Mouse (Mus musculus): ENCODE measurements around the gene Tpk1. TPM values are rescaled to one million over a fixed set of nuclear protein-coding genes. Genes with fewer than 3 reads are reported as not detected.

Gene Tpk1
- total RNA-seq, 2 experiments from 2014 or later, result 3.0 to 7.0 TPM

- peak; percentile 38; the same call in 1 of the 2 replicates for ATAC-seq (ENCODE audit: poor library complexity, severe bottlenecking)
Measured at GRCm38 (mm10) chr6:43642375-43642774, 23.7 kb downstream of the Tpk1 start.

GRCm38 (mm10) chr6:43640621-43641020 lies 25.5 kb downstream of the Tpk1 start:
- ATAC-seq (ENCODE audit: poor library complexity, severe bottlenecking), result 0 out of 2 replicates have a peak, but pooled peaks have one; percentile 17

GRCm38 (mm10) chr6:43638865-43639264 lies 27.2 kb downstream of the Tpk1 start:
- ATAC-seq (ENCODE audit: poor library complexity, severe bottlenecking), result no peak

DNA sequence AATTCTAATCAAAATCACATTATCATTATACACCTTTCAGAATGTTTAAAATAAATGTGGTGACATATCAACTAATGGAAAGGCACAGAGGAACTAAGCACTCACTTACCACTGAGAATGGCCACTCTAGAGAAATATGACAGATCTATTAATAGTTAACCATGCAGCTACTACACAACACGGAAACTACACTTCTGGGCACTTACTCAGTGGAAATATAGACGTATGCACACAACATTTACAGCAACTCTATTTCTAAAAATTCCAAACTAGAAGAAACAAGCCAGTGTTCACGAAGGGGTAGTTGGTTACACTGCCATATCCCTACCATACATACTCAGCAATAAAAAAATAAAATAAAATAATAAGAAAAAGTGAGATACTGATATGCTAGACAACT lies 28.0 kb downstream of the Tpk1 start:
- ATAC-seq (ENCODE audit: poor library complexity, severe bottlenecking), result no peak

GRCm38 (mm10) chr6:43636980-43637638 lies 29.0 kb downstream of the Tpk1 start:
- ATAC-seq (ENCODE audit: poor library complexity, severe bottlenecking), result peak; percentile 60

DNA sequence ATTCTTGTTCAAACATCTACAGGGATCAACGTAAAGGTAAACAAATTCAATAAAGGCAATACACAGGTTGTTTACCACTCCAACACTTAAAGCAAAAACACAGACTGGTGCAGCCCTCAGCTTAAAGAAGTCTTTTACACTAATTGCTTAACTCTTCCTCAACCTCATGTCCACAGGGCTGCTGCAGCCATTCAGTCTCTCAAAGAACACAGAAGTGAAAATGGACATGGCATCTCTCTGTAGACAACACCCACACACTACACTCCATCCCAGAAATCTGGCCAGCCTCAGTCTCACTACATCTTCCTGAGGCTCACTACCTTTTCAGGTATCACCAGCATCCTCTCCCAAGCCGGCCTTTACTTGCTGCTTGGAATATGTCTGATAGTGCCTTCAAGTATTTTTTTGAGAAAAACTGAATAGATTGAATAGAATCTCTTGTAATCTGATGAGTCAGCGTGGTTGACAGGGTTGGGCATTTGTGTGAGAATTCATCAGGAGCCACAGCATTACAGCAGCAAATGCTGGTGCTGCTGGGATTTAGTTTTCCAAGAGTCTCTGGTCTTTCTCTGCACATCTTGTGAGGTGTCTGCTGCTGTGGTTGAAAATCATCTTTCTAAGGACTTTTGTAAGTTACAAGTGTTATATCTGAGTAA lies 32.6 kb downstream of the Tpk1 start:
- peak; percentile 90 for ATAC-seq (ENCODE audit: poor library complexity, severe bottlenecking)

- no peak for ATAC-seq (ENCODE audit: poor library complexity, severe bottlenecking)
Measured at GRCm38 (mm10) chr6:43632871-43633270, 33.2 kb downstream of the Tpk1 start.

DNA sequence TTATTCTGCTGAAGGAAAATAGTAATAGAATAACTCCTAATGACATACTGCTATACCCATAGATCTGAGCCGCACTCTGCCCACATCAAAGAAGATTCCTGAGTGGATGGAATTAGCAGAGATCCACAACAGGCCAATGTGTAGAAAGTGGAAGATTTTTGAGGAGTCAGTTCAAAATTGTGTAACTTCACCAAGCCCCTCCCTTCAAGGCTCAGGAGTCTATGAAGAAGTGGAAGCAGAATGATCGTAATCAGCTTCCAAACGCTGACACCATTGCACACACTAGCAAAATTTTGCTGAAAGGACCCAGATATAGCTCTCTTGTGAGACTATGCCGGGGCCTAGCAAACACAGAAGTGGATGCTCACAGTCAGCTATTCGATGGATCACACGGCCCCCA lies 42.6 kb downstream of the Tpk1 start:
- ATAC-seq (ENCODE audit: poor library complexity, severe bottlenecking), result peak; percentile 88

- ATAC-seq (ENCODE audit: poor library complexity, severe bottlenecking), result peak; percentile 80
Measured at GRCm38 (mm10) chr6:43619258-43619657, 46.8 kb downstream of the Tpk1 start.

DNA sequence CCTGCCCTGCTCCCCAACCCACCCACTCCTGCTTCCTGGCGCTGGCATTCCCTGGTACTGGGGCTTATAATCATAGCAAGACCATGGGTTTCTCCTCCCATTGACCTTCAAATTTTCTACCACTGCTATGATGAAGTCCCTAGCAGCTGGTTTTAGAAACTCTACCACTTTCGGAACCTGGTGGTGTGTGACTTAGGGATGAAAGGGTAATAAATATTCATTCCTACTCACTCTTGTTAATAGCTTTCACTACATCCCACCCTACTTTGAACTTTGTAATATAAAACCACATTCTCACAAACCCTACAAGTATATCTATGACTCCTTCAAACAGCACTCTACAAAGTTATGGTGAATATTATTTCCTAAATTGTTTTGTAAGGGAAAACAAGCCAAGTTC lies 54.3 kb downstream of the Tpk1 start:
- no peak for ATAC-seq (ENCODE audit: poor library complexity, severe bottlenecking)

DNA sequence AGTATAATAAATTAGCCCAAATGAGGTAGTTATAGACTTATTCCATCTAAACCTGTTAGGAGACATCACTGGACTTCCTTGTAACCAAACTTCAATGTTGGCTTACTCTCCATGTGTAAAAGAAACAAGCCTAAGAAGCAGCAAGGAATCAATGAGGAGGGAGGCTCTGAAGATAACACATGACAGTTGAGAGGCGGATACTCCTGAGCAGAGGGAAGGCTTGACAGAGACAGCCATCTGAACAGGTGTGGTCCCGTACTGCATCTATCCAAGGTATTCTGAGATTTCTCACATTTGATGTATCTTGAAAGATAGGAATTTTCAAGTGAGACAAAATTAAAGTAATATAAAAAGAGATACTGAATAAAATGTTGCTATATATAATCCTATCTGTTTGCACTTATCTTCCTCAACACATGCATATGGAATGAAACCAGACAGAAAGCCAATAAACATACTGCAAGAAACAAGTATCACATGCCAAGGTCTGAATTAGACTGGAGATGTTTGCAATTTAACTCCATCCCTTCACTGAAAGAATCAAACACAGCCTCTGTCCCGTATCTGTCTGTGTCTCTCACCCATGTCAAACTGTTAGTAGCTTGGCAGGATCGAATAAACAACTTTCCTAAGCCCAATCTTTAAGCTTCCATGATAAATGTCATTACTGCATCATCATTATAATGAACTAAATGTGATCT lies 75.1 kb downstream of the Tpk1 start:
- no peak for ATAC-seq (ENCODE audit: poor library complexity, severe bottlenecking)

GRCm38 (mm10) chr6:43585274-43585673 lies 80.8 kb downstream of the Tpk1 start:
- ATAC-seq (ENCODE audit: poor library complexity, severe bottlenecking), result no peak

- ATAC-seq (ENCODE audit: poor library complexity, severe bottlenecking), result no peak
Measured at GRCm38 (mm10) chr6:43581809-43582208, 84.3 kb downstream of the Tpk1 start.

GRCm38 (mm10) chr6:43567885-43568284 lies 98.2 kb downstream of the Tpk1 start:
- ATAC-seq (ENCODE audit: poor library complexity, severe bottlenecking), result no peak

DNA sequence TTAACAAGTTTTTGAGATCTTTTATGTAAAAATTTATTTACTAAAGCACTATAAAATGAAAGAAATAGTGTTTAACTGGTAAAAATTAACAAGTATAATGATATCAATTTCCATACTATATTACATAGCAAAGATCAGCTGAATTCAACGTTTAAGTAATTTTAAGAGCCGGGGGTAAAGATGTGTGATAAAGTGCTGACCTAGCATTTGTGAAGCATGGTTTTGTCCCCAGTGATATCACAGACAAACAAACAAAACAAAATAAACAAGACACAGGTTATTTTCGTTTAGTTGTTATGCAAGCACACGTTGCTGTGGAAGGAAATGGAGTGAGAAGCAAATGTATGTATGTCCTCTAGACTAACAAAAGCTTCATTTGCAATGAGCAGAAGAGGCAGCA lies 103.6 kb downstream of the Tpk1 start:
- ATAC-seq (ENCODE audit: poor library complexity, severe bottlenecking), result no peak

DNA sequence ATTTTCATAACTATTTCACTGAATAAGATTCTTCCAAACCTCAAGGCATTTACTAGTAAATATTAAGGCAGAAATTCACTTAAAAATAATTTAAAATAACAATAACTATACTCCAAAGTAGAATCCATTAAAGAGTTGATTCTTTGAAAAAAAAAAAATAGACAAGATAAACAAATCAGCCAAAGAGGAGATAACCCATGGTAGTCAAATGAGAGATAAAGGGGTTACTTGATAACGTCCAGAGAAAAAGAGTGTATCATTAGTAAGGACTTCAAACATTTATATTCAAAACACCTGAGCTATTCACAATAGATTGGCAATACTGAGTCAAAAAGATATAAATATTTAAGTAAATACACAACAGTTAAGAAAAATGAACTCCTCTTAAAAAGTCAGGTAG lies 114.7 kb downstream of the Tpk1 start:
- no peak for ATAC-seq (ENCODE audit: poor library complexity, severe bottlenecking)

GRCm38 (mm10) chr6:43546537-43546936 lies 119.5 kb downstream of the Tpk1 start:
- ATAC-seq (ENCODE audit: poor library complexity, severe bottlenecking), result peak; percentile 86

- ATAC-seq (ENCODE audit: poor library complexity, severe bottlenecking), result no peak
Measured at GRCm38 (mm10) chr6:43537252-43537870, 128.7 kb downstream of the Tpk1 start.

GRCm38 (mm10) chr6:43535459-43535858 lies 130.6 kb downstream of the Tpk1 start:
- no peak for ATAC-seq (ENCODE audit: poor library complexity, severe bottlenecking)

GRCm38 (mm10) chr6:43533323-43533722 lies 132.8 kb downstream of the Tpk1 start:
- ATAC-seq (ENCODE audit: poor library complexity, severe bottlenecking), result no peak

DNA sequence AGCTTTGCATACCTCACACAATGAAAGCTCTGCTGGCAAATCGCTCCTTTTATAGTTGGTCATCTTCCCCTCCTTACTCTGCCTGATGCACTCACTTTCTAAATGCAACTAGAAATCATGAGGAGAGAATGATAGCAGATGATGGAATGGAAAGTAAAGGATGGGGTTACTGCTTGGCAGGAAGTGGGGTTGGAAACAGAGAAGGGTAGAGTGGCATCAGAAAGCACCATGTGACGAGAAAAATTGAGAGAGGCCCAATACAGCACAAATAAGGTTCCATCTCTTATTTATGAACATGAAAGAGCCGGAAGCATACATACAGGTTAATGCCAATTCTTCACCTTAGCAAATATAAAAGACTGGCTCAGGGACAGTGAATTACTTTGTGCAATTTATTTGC lies 133.3 kb downstream of the Tpk1 start:
- ATAC-seq (ENCODE audit: poor library complexity, severe bottlenecking), result no peak

GRCm38 (mm10) chr6:43531996-43532395 lies 134.1 kb downstream of the Tpk1 start:
- no peak for ATAC-seq (ENCODE audit: poor library complexity, severe bottlenecking)

Measured in megakaryocyte, adult 5-6 weeks (primary cell).